Mouse (Mus musculus): ENCODE results near the gene Sec1.

GRCm38 (mm10) chr7:45703521-45704033 is 9.4 kb upstream of the Sec1 start:
- TF ChIP-seq TAL1 (IDR thresholded peaks at IDR 0.05; ENCODE audit: low read length) (no peak), GATA1 (IDR thresholded peaks at IDR 0.05; ENCODE audit: low read length) (no peak)
